Mouse (Mus musculus) thymus, adult 2 months (tissue): Measurements from ENCODE around the gene L3mbtl3.

Experiments
- CTCF ChIP-seq: fragments of 200-500 bp; IDR thresholded peaks from 2 replicates; pipeline ENCODE4 v1.5.1; 2012; ENCODE audit warnings: mild to moderate bottlenecking, control low read depth, low read length, moderate library complexity, borderline replicate concordance; ENCODE audit not compliant: control insufficient read depth, poor library complexity, insufficient read depth; ENCODE audit errors: extremely low read depth
- POLR2A ChIP-seq: fragments of 200-500 bp; IDR thresholded peaks from 2 replicates; pipeline ENCODE4 v1.6.1; 2012; ENCODE audit warnings: mild to moderate bottlenecking, low read length, control low read depth, moderate library complexity; ENCODE audit not compliant: control insufficient read depth, poor library complexity, insufficient read depth; ENCODE audit errors: extremely low read depth

GRCm38 (mm10) chr10:26228187-26228586 lies 147.6 kb downstream of the L3mbtl3 start:
- TF ChIP-seq CTCF, result no peak
- TF ChIP-seq POLR2A, result no peak
